Mouse (Mus musculus) MEL (cell line): ENCODE measurements at regions not wholly inside any gene's neighbourhood (a gene's known extent, or its start where the extent isn't known, plus 50 kb on each side); places are given as distances from the start of the nearest gene placed in this dataset.
A peak's percentile ranks its signal among the peaks of the same experiment; 100 is the strongest.

Source experiments
- DNase-seq: peaks from one replicate; pipeline ENCODE4 v3.0.0; 2011; ENCODE audit warnings: low read depth, low spot score
- H3K27ac ChIP-seq: 2 replicates; pipeline ENCODE4 v1.5.1; 2012; ENCODE audit warnings: low read depth, mild to moderate bottlenecking, control low read depth, low read length, moderate library complexity; ENCODE audit not compliant: control insufficient read depth
- H3K27me3 ChIP-seq, 2 experiments: fragments of 150-350 bp in 1 of 2; sonication (generic) in 1 of 2; 2 replicates each; pipeline ENCODE4 v1.6.1; 2012; ENCODE audit warnings: low read length in 2 of 2, mild to moderate bottlenecking in 2 of 2, improper control_type of control experiment in 1 of 2, moderate library complexity in 1 of 2; ENCODE audit not compliant: insufficient read depth in 2 of 2, control insufficient read depth in 1 of 2
- H3K36me3 ChIP-seq, 2 experiments: 2 replicates each; pipeline ENCODE4 v1.6.1; 2012 to 2014; ENCODE audit warnings: low read length in 2 of 2, improper control_type of control experiment in 1 of 2, inconsistent platforms in 1 of 2, mild to moderate bottlenecking in 1 of 2; ENCODE audit not compliant: insufficient read depth in 2 of 2, control insufficient read depth in 1 of 2
- H3K4me1 ChIP-seq, 2 experiments: fragments of 150-350 bp in 1 of 2; sonication (generic) in 1 of 2; 2 replicates each; pipeline ENCODE4 v1.6.1; 2012; ENCODE audit warnings: low read length in 2 of 2, improper control_type of control experiment in 1 of 2, mild to moderate bottlenecking in 1 of 2; ENCODE audit not compliant: insufficient read depth in 2 of 2, control insufficient read depth in 1 of 2
- H3K4me3 ChIP-seq, 2 experiments: fragments of 150-350 bp in 1 of 2; sonication (generic) in 1 of 2; 2 replicates each; pipeline ENCODE4 v1.5.1; 2012; ENCODE audit warnings: low read depth in 2 of 2, low read length in 2 of 2, mild to moderate bottlenecking in 2 of 2, moderate library complexity in 2 of 2, control low read depth in 1 of 2, improper control_type of control experiment in 1 of 2; ENCODE audit not compliant: control insufficient read depth in 1 of 2, insufficient read depth in 1 of 2
- H3K79me2 ChIP-seq: 2 replicates; pipeline ENCODE4 v1.6.1; 2012; ENCODE audit warnings: mild to moderate bottlenecking, low read length, moderate library complexity; ENCODE audit not compliant: control insufficient read depth, poor library complexity, insufficient read depth
- H3K9ac ChIP-seq: 2 replicates; pipeline ENCODE4 v1.6.1; 2012; ENCODE audit warnings: low read depth, mild to moderate bottlenecking, control low read depth, low read length, moderate library complexity; ENCODE audit not compliant: control insufficient read depth, poor library complexity, severe bottlenecking
- H3K9me3 ChIP-seq: fragments of 150-350 bp; sonication (generic); replicated peaks from 2 replicates; pipeline ENCODE4 v1.6.1; 2012; ENCODE audit warnings: mild to moderate bottlenecking, low read length, improper control_type of control experiment, moderate library complexity; ENCODE audit not compliant: insufficient read depth
- BHLHE40 ChIP-seq: IDR thresholded peaks from 2 replicates; pipeline ENCODE4 v1.6.1; 2012; ENCODE audit warnings: low read depth, mild to moderate bottlenecking, inconsistent platforms, low read length, improper control_type of control experiment, borderline replicate concordance
- CHD1 ChIP-seq: IDR thresholded peaks from 2 replicates; pipeline ENCODE4 v1.6.1; 2012; ENCODE audit warnings: low read depth, mild to moderate bottlenecking, inconsistent platforms, low read length, improper control_type of control experiment
- CHD2 ChIP-seq: IDR thresholded peaks from 2 replicates; pipeline ENCODE4 v1.6.1; 2011; ENCODE audit warnings: low read length, improper control_type of control experiment
- CTCF ChIP-seq, 3 experiments: IDR thresholded peaks in 2 of 3; conservative IDR thresholded peaks in 1 of 3; 2 replicates each; pipeline ENCODE4 v1.5.1; 2011 to 2012; ENCODE audit warnings: low read length in 3 of 3, low read depth in 2 of 3, mild to moderate bottlenecking in 2 of 3, improper control_type of control experiment in 1 of 3, inconsistent platforms in 1 of 3, mixed read lengths in 1 of 3, moderate library complexity in 1 of 3; ENCODE audit not compliant: control insufficient read depth in 1 of 3, insufficient read depth in 1 of 3, poor library complexity in 1 of 3, severe bottlenecking in 1 of 3
- ELF1 ChIP-seq: IDR thresholded peaks from 2 replicates; pipeline ENCODE4 v1.6.1; 2014; ENCODE audit warnings: low read depth, mild to moderate bottlenecking, inconsistent platforms, low read length, improper control_type of control experiment, moderate library complexity
- EP300 ChIP-seq, 2 experiments: IDR thresholded peaks; 2 replicates each; pipeline ENCODE4 v1.6.1; 2011; ENCODE audit warnings: improper control_type of control experiment in 2 of 2, low read length in 2 of 2, low read depth in 1 of 2, mild to moderate bottlenecking in 1 of 2
- ETS1 ChIP-seq: IDR thresholded peaks from 2 replicates; pipeline ENCODE4 v1.6.1; 2012; ENCODE audit warnings: low read depth, mild to moderate bottlenecking, inconsistent platforms, low read length, improper control_type of control experiment, moderate library complexity
- GABPA ChIP-seq: IDR thresholded peaks from 2 replicates; pipeline ENCODE4 v1.6.1; 2012; ENCODE audit warnings: low read depth, mild to moderate bottlenecking, inconsistent platforms, low read length, improper control_type of control experiment, moderate library complexity
- HCFC1 ChIP-seq: IDR thresholded peaks from 2 replicates; pipeline ENCODE4 v1.6.1; 2012; ENCODE audit warnings: low read depth, mild to moderate bottlenecking, inconsistent platforms, low read length, improper control_type of control experiment, moderate library complexity
- JUND ChIP-seq: IDR thresholded peaks from 2 replicates; pipeline ENCODE4 v1.6.1; 2011; ENCODE audit warnings: low read depth, mild to moderate bottlenecking, improper control_type of control experiment, low read length
- KAT2A ChIP-seq: conservative IDR thresholded peaks from 2 replicates; pipeline ENCODE4 v1.6.1; 2012; ENCODE audit warnings: low read depth, low read length, improper control_type of control experiment, inconsistent platforms
- MAFK ChIP-seq: IDR thresholded peaks from 2 replicates; pipeline ENCODE4 v1.6.1; 2011; ENCODE audit warnings: low read depth, mild to moderate bottlenecking, low read length, improper control_type of control experiment, borderline replicate concordance
- MEF2A ChIP-seq: IDR thresholded peaks from 2 replicates; pipeline ENCODE4 v1.6.1; 2014; ENCODE audit warnings: low read depth, mild to moderate bottlenecking, inconsistent platforms, low read length, improper control_type of control experiment; ENCODE audit not compliant: poor library complexity, insufficient replicate concordance, severe bottlenecking; ENCODE audit errors: extremely low read depth
- MXI1 ChIP-seq: IDR thresholded peaks from 2 replicates; pipeline ENCODE4 v1.6.1; 2011; ENCODE audit warnings: mild to moderate bottlenecking, low read depth, low read length, improper control_type of control experiment
- MYC ChIP-seq: IDR thresholded peaks from 2 replicates; pipeline ENCODE4 v1.6.1; 2011; ENCODE audit warnings: low read depth, mild to moderate bottlenecking, low read length, improper control_type of control experiment, moderate library complexity
- NELFE ChIP-seq: IDR thresholded peaks from 2 replicates; pipeline ENCODE4 v1.6.1; 2011; ENCODE audit warnings: low read depth, low read length, improper control_type of control experiment
- NRF1 ChIP-seq: IDR thresholded peaks from 2 replicates; pipeline ENCODE4 v1.6.1; 2014; ENCODE audit warnings: low read depth, mild to moderate bottlenecking, inconsistent platforms, low read length, improper control_type of control experiment, moderate library complexity; ENCODE audit not compliant: poor library complexity, insufficient read depth, severe bottlenecking
- POLR2AphosphoS2 ChIP-seq: IDR thresholded peaks from 2 replicates; pipeline ENCODE4 v1.6.1; 2011; ENCODE audit warnings: low read length, improper control_type of control experiment
- POLR2AphosphoS5 ChIP-seq: IDR thresholded peaks from 2 replicates; pipeline ENCODE4 v1.6.1; 2012; ENCODE audit warnings: low read depth, borderline replicate concordance, mild to moderate bottlenecking, inconsistent platforms, low read length, moderate library complexity, mixed read lengths
- ZKSCAN1 ChIP-seq: IDR thresholded peaks from 2 replicates; pipeline ENCODE4 v1.6.1; 2012; ENCODE audit warnings: low read depth, mild to moderate bottlenecking, inconsistent platforms, low read length, improper control_type of control experiment, moderate library complexity

- Histone ChIP-seq H3K36me3 (no peaks in the 10 kb centered on the region), H3K9me3 (no peaks in the 10 kb centered on the region), H3K9ac (no peak overlapping the region), H3K27me3 (no peaks in the 10 kb centered on the region), H3K4me1 (peaks cover 0 to 2% of the 10 kb centered on the region in 2 experiments; a peak in 1 of 4 replicates), H3K4me3 (peak overlapping the region; percentile 53 to 67), H3K79me2 (no peaks in the 10 kb centered on the region), H3K27ac (no peak overlapping the region)
- DNase-seq: peak; percentile 82
- TF ChIP-seq MXI1: no peak
- peak; percentile 58; the same call in 1 of the 2 replicates for TF ChIP-seq NRF1
- no peak for TF ChIP-seq ELF1
- TF ChIP-seq KAT2A: no peak
- no peak for TF ChIP-seq MYC
- TF ChIP-seq EP300 (IDR thresholded peaks at IDR 0.05; ENCODE audit: low read depth in 1 of 2, low read length in 2 of 2): no peak
Observed at GRCm38 (mm10) chr9:25400647-25401335, 80.6 kb upstream of the Eepd1 start.

- TF ChIP-seq ETS1: no peak
- TF ChIP-seq ZKSCAN1: no peak
- no peak for TF ChIP-seq JUND
- TF ChIP-seq GABPA: no peak
- TF ChIP-seq MEF2A: no peak
- no peak for TF ChIP-seq ELF1
- no peak for TF ChIP-seq HCFC1
- no peak for TF ChIP-seq CHD2
- no peak for TF ChIP-seq POLR2AphosphoS5
- no peak for TF ChIP-seq CTCF (IDR thresholded peaks at IDR 0.05 in 2 of 3, conservative IDR thresholded peaks at IDR 0.05 in 1 of 3; ENCODE audit: control insufficient read depth in 1 of 3, insufficient read depth in 1 of 3, low read depth in 2 of 3, low read length in 3 of 3, poor library complexity in 1 of 3, severe bottlenecking in 1 of 3)
- TF ChIP-seq MAFK: no peak
- TF ChIP-seq POLR2AphosphoS2: no peak
- no peak for TF ChIP-seq NRF1
- TF ChIP-seq BHLHE40: no peak
- TF ChIP-seq NELFE: no peak
- no peak for TF ChIP-seq MYC
- TF ChIP-seq MXI1: no peak
- TF ChIP-seq CHD1: no peak
- TF ChIP-seq, all 39 proteins: peak for 0
- H3K27ac ChIP-seq: no peak overlapping the region
- no peaks in the 10 kb centered on the region; a peak in 2 of 4 replicates for H3K27me3 ChIP-seq
- H3K36me3 ChIP-seq: no peaks in the 10 kb centered on the region
- H3K4me1 ChIP-seq: peaks cover 0 to 2% of the 10 kb centered on the region in 2 experiments; a peak in 1 of 4 replicates
- DNase-seq: no peak
- H3K9me3 ChIP-seq: no peaks in the 10 kb centered on the region
- no peaks in the 10 kb centered on the region for H3K79me2 ChIP-seq
- H3K9ac ChIP-seq: no peak overlapping the region
- no peak overlapping the region for H3K4me3 ChIP-seq
Observed at GRCm38 (mm10) chr9:25405848-25406247, 75.5 kb upstream of the Eepd1 start.
